Mouse (Mus musculus): Measurements from ENCODE around the gene Lgals9.

The Lgals9 gene

DNA sequence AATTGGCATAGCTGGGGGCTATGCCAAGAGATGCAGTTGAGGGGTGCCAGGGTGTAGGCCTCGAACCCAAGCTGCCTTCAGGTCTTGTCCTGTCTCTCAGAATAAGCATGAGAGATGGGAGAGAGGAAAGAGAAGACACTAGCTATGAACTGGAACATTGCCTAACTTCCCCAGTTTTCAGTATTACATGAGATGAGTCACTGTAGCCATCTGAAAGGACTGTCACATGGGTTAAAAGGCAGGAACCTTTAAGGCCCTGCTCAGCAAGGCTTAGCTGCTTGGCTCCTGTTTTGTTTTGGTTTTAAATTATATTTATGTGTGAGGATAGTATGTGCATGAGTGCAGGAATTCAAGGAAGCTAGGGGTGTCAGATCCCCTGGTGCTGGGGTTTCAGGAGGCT is 68.3 kb downstream of the Lgals9 start:
- no peak for DNase-seq

DNA sequence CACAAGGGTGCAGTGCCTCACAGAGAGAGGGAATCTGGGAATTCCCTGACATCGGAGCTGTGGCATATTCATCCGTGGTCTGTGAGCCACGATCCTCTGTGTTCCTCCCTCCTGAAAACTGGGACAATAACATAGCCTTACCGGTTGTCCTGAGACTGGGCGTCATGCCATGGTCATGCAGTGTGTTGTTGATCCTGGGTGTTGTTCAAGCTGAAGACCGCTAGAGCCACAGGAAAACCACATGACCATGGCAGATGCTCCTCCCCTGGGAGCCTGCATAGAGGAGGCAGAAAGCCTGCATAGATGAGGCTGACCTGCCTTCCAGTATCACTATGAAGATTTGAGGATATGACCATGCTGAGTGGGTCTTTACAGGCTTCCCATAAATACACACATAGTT is 69.3 kb downstream of the Lgals9 start:
- DNase-seq, result no peak
